Mouse (Mus musculus): ENCODE results near the gene Tbc1d5. TPM values are rescaled to one million over a fixed set of nuclear protein-coding genes. Genes with fewer than 3 reads are reported as not detected.
A peak's percentile ranks its signal among the peaks of the same experiment; 100 is the strongest.

Tbc1d5 gene
- total RNA-seq (2021) = 10 to 100 TPM; 23.5 to 25.8 TPM

DNA sequence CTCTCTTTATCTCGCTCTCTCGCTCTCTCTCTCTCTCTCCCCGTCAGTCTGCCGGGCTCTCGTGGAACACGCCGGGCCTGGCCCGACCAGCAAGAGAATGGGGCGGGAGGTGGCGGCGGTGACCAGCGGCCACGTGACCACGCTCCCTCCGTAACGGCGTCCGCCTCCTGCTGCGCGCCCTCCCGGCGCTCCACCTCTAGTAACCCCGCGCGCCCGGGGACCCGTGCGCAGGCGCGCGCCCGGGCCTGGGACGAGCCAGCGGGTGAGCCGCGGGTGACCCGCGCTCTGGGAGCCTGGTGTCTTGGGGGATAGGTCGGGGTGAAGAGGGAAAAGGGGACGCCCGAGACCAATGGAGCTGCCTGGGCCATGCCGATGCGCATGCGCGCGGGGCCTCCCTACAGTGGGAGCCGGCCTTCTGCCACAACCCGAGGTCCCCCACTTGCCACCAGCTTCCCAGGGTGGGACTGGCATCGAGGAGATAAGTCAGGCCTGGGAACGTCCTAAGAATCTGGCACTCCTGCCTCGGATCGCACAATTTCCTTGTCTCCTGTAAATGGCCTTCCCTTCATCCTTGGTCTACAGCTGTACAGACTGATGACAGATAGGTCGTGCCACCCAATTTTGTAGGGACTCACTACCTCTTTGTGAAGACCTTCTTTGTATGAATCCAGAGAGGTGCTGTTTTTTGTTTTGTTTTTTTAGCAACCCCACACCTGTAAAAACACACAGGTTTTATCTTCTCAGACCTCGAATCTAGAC, at the start of gene Tbc1d5:
Gene Tbc1d5 (minus strand): TSS at position 158 of the 759 bp plus-strand sequence.
- DNase-seq (ENCODE audit: extremely low spot score in 1 of 2, low spot score in 1 of 2) = peak; percentile 81 to 96

DNA sequence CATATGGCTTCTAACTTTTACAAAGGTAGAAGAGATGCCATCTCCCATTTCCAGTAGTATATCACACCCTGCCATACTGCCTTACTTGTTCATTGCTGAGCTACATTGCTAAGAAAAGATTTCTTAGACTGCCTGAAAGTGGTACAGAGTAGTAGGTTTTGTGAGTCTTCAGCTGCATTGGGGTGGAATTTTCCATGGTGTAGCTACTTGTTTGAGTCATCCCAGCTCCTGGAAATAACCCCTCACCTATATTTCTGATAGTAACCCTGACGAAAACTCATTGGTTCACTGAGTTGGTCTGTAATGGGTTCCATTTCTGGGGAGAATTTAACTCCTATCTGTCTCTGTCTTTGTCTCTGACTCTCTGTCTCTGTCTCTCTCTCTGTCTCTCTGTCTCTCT, 46.9 kb upstream of the Tbc1d5 start:
- DNase-seq (ENCODE audit: extremely low spot score in 1 of 2, low spot score in 1 of 2) = no peak

DNA sequence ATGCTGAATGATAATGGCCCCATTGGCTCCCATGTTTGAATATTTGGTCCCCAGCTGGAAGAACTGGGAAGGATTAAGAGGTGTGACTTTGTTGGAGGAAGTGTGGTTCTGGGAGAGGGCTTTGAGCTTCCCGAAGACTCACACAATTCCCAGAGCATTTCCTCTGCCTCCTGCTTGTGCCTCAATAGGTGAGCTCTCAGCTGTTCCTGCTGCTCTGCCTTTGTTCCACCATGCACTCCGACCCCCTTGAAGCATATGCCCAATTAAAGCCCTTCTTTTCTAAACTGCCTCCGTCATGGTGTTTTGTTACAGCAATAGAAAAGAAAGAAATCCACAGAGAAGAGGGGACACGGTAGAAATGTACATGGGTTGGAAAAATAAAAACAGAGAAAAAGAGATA, 44.0 kb upstream of the Tbc1d5 start:
- DNase-seq (ENCODE audit: extremely low spot score in 1 of 2, low spot score in 1 of 2) = no peak

DNA sequence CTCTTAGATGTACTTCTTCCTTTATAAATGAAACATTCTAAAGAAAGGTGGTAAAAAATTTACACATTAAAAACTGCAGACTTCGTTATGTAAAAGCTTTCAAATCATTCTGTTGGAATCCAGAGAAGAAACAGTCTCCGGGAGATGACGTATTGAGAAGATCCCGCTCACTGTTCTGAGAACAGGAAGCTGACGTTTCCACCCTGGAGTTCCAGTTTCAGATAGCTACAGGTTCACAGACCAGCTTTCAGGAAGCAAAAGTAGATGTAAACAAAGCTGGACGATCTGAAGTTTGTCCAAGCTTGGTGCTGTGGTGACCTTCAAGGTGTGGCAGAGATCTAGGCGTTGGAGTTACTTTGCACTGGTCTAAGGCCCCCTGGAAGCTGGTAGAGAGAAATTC, 41.9 kb upstream of the Tbc1d5 start:
- no peak for DNase-seq (ENCODE audit: extremely low spot score in 1 of 2, low spot score in 1 of 2)

DNA sequence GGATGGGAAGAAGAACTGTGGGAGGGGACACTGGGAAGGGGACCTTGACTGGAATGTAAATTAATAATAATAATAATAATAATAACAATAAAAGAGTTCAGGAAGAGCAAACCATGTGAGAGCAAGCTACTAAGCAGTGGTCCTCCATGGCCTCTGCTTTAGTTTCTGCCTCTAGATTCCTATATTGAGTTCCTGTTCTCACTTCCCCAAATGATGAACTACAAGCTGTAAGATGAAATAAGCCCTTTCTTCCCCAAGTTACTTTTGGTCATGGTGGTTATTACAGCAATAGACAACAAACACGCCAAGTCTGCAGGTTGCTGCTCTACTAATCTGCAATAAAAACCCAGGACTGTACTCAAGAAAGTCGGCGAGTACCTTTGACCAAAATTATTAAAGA, 40.7 kb upstream of the Tbc1d5 start:
- DNase-seq (ENCODE audit: extremely low spot score in 1 of 2, low spot score in 1 of 2) = no peak

DNA sequence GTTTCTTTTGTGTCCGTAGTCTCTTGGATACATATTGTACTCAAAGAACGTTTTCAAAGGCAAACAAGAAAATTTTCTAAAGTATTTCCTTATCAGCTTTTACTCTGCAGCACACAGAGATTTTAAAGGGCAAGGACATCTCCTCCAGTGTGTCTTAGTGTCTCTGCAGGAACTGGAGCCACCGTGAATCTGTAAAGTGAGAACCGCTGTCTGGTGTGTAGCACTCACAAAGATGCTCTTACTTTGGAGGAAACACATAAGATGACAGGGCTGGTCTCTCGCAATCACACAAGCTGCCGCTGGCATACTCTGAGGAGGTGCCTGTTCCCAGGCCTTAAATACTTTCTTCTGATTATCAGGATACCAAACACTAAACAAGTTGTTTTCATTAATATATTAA, 37.3 kb upstream of the Tbc1d5 start:
- no peak for DNase-seq (ENCODE audit: extremely low spot score in 1 of 2, low spot score in 1 of 2)

DNA sequence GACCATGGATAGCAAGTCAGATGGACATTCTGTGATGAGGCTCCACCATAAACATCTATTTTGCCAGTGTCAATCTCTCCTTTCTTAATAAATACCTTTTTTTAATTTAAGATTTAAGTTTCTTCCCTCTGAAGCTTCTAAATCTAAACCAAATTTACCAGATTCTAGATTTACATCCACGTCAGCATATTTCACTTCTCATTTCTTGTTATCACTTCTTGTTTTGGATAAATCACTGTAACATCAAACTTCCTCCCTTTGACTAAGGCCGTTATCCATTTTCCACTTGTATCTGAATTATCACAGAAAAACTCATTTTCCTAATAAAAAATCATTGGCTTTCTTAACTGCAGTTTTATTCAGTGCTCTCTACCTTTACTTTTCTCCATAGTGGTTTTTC, 30.4 kb upstream of the Tbc1d5 start:
- no peak for DNase-seq (ENCODE audit: extremely low spot score in 1 of 2, low spot score in 1 of 2)

DNA sequence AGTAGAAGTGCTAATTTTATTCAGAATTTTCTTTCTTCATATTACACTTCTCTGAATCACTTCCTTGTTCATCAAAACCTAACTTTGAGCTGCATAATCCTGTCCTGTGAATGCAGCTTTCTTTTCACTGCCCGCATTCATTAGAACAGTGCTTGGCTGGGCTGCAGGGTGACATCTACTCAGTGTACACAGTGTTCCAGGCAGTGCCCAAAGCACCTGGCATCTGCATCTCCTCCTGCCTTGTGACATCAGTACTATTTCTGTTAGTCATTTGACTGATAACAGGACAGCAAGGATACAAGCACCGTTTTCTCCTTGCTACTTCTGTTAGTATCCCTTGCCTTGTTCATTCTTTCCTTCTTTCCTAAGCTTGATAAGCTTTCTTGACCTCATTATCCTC, 25.5 kb upstream of the Tbc1d5 start:
- no peak for DNase-seq (ENCODE audit: extremely low spot score in 1 of 2, low spot score in 1 of 2)

DNA sequence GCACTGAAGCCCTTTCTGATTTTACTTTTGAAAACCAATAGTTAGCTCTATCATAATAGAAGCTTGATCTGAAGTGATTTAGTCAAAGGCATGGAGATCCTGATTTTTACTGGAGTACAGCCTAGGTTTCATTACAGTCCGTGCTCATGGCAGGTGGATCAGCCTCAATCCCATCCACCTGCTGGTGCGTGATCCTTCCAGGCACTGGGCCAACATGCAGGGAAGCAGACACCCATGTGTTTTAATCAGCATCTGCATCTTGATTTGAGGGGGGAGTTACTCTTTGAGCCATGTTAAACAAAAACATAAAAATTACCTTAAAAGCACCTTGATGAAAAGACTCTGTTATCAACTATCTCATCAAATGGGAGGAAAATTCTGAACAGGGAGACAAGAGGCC, 16.4 kb upstream of the Tbc1d5 start:
- DNase-seq (ENCODE audit: extremely low spot score in 1 of 2, low spot score in 1 of 2) = no peak

DNA sequence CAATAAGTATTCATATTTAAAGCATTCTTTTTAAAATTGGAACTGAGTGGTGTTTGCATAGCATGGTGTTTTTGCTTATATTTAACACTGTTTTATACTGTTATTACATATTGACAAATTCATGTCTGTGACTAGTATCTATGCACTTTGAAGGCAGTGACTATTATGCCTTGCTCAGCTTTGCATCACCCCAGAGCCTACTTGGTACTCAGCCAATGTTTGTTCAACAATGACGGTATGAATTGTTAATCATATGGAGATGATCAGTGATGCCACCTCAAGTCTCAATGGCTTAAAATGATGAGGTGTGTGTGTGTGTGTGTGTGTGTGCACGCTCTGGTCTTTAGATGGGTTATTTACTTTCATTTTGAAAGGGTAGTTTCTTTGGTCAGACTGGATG, 15.6 kb upstream of the Tbc1d5 start:
- DNase-seq (ENCODE audit: extremely low spot score in 1 of 2, low spot score in 1 of 2) = no peak

DNA sequence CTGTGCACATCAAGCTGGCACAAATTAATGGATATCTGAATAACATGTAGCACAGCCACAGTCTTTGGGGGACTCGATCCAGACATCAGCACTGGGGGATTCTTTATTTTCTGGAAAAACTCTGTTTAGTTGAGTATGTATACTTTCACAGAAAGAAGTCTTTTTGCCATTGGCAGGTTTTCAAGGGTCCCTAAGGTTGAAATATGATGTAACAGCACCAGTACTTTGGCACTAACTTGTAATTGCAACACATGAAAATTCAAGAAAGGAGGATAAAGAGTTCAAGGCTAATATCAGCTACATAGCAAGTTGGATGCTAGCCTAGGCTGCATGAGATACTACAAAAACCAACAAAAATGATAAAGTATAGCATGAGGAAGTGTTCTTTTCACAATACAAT, 12.2 kb upstream of the Tbc1d5 start:
- no peak for DNase-seq (ENCODE audit: extremely low spot score in 1 of 2, low spot score in 1 of 2)

DNA sequence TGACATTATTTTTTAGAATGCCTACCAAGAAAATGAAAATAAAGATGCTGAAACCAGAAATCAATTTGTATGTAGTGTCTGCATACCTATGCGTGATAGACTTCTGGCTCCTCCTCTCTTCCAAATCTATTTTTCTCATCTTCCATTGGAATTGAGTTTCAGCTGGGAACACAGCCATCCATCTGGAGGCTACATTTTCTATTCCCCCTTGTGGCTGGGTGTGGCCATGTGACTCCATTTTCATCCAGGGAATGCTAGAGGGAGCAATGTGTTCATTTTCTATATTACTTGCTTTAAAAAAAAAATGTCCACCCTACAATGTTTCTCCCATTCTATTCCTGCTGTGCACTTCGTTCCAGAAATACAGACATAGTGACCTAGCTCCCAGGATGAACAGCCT, 3.6 kb upstream of the Tbc1d5 start:
- DNase-seq (ENCODE audit: extremely low spot score in 1 of 2, low spot score in 1 of 2) = no peak

DNA sequence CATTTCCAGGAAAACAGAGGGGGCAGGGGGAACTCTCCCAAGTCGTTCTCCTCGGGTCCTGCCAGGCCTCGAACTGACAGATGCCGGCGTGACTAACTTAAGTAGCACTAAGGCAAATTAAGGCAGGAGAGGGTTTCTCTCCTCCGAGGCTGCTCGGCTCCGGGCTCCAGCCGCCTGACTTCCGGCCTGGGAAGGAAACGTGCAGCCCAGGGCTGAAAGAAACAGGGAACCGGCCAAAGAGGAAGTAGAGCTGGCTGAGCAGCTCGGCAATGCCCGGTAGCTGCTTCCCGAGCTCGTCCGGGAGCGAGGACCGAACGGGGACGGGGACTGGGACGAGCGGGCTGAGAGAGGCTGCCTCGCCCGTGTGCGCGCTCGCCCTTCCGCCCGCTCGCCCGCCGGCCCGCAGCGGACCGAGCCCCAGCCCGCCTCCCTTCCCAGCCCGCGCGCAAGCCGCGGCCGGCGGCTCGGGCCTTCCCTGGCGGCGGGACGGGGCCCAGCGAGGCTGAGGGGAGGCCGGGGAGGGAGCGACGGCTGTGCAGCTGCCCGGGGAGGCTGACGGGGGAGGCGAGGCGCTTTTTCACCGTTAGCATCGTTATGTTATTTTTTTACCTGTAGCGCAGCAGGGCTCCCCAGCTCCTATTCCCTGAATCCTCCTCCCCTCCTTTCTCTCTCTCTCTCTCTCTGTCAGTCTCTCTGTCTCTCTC, 509 bp downstream of the Tbc1d5 start:
- DNase-seq (ENCODE audit: extremely low spot score in 1 of 2, low spot score in 1 of 2) = peak; percentile 50 to 52

DNA sequence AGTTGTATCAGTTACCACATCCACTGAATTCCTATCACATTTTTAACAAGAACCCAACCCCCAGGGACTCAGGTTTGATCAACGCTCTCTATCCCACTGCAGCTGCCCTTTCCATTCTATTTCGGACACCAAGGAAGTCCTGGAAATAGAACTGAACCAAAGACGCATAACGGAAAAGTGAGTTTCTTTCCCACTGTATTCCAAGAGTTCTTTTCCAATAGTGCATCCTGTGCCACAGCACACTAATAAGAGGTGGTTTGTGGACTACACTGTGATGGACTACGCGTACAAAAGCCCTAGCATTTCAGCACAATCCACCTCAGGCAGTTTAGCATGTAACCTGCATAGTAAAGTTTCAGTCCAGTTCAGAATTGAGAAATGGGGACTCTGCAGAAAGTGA, 1.2 kb downstream of the Tbc1d5 start:
- DNase-seq (ENCODE audit: extremely low spot score in 1 of 2, low spot score in 1 of 2) = no peak

DNA sequence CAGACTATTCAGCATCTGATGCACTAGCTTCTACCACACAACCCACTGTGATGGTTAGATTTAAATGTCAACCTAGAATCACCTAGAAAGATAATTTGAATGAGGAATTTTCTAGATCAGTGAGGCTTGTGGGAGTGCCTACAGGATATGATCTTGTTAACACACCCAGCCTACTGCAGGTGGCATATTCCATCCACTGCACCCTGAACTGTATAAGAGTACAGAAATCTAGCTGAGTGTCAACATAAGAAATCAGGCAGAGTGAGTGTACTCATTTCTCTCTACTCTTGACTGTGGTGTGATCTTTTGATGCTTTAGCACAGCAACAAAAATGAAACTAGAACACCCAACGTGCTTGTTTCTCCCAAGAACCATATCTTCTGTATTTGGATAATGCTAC, 6.8 kb downstream of the Tbc1d5 start:
- no peak for DNase-seq (ENCODE audit: extremely low spot score in 1 of 2, low spot score in 1 of 2)

DNA sequence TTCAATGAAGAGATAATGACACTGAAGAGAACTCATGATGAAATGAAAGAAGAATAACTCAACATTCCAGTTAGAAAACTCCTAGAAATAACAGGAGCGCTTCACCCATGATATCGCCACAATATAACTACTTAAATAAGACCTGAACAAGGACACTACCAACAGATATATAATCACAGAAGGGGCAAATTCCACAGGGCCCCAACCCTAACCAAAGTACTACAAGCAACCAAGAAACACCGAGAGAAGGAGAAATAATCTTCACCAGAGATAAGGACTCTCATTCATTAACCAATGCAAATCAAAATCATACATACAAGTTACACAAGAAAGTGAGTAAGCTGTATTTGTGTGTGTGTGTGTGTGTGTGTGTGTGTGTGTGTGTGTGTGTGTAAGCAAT, 7.6 kb downstream of the Tbc1d5 start:
- no peak for DNase-seq (ENCODE audit: extremely low spot score in 1 of 2, low spot score in 1 of 2)

DNA sequence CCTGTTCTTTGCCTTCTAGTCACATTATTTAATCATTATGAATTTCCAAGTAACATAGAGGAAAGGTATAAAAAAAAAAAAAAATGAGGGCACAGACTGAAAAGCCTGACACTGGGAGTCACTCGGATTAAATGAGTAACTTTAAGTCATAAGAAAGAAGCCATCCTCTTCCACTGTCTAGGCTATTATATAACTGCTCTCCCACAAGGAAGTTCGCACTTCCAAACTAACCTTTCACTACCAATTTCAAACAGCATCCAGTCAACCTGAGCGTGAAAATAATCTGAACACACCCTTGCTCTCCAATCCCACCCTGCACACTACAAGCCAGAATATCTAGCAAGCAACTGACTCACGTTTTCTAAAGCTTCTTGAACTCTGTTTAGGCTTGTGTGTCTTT, 9.2 kb downstream of the Tbc1d5 start:
- no peak for DNase-seq (ENCODE audit: extremely low spot score in 1 of 2, low spot score in 1 of 2)

DNA sequence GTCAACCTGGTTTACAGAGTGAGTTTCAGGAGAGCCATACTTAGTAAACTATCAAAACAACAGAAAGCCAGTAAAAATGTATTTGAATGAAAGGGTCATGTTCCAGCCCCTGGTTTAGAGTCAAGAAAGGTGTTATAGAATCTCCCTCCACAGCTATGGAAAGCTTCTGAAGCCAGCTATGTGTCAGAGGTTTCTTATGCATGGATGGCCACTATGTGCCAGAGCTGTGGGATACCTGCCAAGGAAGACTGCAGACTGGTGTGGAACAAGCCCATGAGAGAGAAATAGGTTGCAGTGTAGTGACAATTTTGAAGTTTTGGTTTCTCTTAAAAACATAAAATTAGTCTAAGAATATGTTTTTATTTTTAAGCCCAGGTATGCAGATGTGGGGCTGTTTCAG, 16.8 kb downstream of the Tbc1d5 start:
- no peak for DNase-seq (ENCODE audit: extremely low spot score in 1 of 2, low spot score in 1 of 2)

DNA sequence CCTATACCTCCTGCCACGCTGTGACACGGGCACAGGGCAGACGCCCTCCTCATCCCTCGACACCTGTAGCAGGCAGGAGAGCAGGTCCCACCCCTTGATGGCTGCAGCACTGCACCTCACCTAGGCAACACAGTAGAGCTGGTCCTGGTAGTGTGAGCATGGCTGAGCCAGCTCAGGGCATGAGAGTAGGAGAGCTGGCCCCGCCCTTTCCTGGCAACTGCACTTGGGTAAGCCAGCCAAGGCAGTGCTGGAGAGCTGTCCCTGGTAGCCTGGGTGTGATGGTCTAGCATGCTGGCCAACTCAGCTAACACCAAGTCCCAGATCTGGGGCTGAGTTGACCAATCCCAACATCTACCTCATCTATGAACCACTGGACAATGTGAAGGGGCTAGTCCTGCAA, 19.9 kb downstream of the Tbc1d5 start:
- DNase-seq (ENCODE audit: extremely low spot score in 1 of 2, low spot score in 1 of 2) = no peak

DNA sequence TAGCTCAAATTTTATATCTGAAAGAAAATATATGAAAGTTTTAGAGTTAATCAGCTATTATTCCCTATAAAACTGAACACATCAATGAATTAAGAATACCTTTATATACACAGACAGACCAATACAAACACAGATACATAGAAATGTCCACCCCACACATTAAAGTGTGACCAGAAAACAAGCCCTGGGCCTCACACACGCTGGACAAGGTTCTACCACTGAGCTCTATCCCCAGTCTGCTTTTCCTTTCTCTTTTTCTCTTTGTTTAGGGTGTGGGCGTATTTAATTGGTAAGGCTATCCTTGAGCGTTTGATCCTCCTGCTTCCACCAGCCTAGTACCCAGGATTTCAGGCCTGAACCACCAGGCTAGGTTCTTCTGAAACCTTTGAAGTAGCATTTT, 28.2 kb downstream of the Tbc1d5 start:
- DNase-seq (ENCODE audit: extremely low spot score in 1 of 2, low spot score in 1 of 2) = no peak

DNA sequence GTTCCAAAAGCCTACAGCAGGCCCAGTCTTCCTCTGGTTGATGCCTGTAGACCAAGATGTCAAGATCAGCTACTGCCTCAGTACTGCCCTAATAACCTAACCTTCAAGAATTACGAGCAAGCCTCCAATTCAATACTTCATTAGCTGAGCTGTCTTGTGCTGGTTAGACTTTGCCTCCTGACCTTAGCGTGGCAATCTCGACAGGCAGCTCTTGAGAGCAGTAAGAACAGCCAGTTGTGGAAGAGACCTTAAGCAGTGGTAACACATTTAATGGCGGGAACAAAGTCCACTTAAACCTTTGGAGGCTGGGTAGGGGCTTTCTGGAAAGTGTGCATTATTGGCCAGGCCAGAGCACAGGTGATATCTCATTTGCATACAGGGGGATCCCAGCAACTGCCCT, 34.2 kb downstream of the Tbc1d5 start:
- no peak for DNase-seq (ENCODE audit: extremely low spot score in 1 of 2, low spot score in 1 of 2)

DNA sequence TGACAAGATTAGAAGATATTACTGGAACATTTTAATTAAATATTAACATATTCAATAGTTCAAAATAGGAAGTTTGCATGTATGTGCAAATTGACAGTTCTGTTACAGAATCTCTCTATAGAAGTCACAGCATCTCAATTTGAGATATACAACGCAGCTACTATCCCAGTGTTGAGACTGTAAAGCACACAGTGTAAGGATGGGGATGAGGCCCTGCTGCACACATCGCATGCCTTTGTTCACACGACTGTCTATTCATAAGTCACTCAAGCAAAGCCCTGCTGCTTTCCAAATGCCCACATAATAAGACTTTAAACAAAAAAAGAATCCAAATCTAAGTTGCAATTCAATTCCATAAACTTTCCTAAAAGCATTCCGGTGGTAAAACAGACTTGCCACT, 37.1 kb downstream of the Tbc1d5 start:
- DNase-seq (ENCODE audit: extremely low spot score in 1 of 2, low spot score in 1 of 2) = no peak

All from layer of hippocampus, postnatal 25 days (tissue).